Mouse (Mus musculus): ENCODE data around the gene Homez. TPM values are rescaled to one million over a fixed set of nuclear protein-coding genes. Genes with fewer than 3 reads are reported as not detected.

Gene Homez
- polyA plus RNA-seq, 1 experiment, result 1.6 TPM

DNA sequence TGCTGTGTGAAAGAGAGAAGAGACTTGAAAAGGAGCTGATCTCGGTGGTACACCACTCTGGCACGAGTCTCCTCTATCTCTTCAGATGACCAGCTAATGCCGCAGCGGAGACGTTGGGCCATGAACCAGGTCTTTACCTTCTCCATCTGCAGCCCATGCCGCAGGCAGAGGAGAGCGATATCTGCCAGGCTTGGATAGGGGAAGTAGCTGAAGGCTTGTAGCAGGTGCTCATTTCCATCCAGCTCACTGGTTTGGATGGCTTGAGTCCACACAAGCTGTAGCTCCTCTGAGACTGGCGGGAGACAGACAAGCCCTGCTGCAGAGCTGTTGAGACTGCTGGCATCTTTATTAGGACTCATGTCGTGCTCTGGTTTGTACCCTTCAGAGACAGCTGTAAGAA is 12.9 kb downstream of the Homez start:
- TF ChIP-seq FLI1 (IDR thresholded peaks at IDR 0.05; ENCODE audit: low read length) (no peak), GATA1 (IDR thresholded peaks at IDR 0.05; ENCODE audit: borderline replicate concordance, low read length) (no peak)
- Histone ChIP-seq H3K27me3 (replicated peaks) (no peaks in the 10 kb centered on the region), H3K4me3 (replicated peaks) (no peak overlapping the region), H3K4me1 (peaks cover 44% of the 10 kb centered on the region), H3K36me3 (replicated peaks; ENCODE audit: low read length) (peaks cover 34% of the 10 kb centered on the region), H3K9me3 (no peaks in the 10 kb centered on the region)

DNA sequence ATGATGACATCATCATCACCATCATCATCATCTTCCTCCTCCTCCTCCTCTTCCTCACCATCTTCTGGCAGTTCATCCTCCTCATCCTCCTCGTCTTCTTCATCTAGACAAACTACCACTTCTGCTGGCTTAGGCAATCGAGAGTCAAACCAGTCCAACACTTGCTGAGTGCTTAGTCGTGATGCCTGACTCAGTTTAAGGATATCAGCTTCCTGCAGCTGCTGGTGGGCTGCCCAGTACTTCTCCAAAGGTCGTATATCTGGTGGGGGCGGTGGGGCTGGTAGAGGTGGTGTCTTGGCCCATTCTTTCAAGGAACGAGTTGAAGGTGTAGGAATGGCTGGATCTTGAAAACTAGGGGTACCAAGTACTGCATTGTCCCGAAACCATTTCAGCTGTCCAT is 14.1 kb downstream of the Homez start:
- H3K36me3 ChIP-seq (replicated peaks; ENCODE audit: low read length), result peaks cover 34% of the 10 kb centered on the region
- no peak for TF ChIP-seq FLI1 (IDR thresholded peaks at IDR 0.05; ENCODE audit: low read length)
- no peak for TF ChIP-seq GATA1 (IDR thresholded peaks at IDR 0.05; ENCODE audit: borderline replicate concordance, low read length)
- H3K4me1 ChIP-seq, result peaks cover 44% of the 10 kb centered on the region
- H3K4me3 ChIP-seq (replicated peaks), result peak overlapping the region; percentile 54
- no peaks in the 10 kb centered on the region for H3K27me3 ChIP-seq (replicated peaks)
- H3K9me3 ChIP-seq, result no peaks in the 10 kb centered on the region

DNA sequence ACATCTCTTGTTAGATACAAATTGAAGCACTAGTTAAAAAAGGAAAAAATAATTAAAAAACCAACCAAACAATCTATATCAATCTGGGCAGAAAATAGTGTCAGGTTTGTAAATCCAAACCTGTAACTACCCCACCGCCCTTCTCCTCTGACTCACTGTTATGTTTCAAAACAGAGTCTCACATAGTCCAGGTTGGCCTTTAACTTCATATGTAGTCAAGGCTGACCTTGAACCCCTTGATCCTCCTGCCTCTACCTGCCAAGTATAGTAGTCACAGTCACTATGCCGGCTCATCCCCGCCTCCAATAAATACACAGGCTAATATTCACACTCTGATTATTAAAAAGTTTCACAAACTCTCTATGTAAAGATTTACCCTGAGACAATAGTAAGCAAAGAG is 15.0 kb downstream of the Homez start:
- no peaks in the 10 kb centered on the region for H3K9me3 ChIP-seq
- H3K27me3 ChIP-seq (replicated peaks), result no peaks in the 10 kb centered on the region
- H3K36me3 ChIP-seq (replicated peaks; ENCODE audit: low read length), result peaks cover 34% of the 10 kb centered on the region
- H3K4me3 ChIP-seq (replicated peaks), result no peak overlapping the region
- H3K4me1 ChIP-seq, result peaks cover 44% of the 10 kb centered on the region
- TF ChIP-seq GATA1 (IDR thresholded peaks at IDR 0.05; ENCODE audit: borderline replicate concordance, low read length) (no peak), FLI1 (IDR thresholded peaks at IDR 0.05; ENCODE audit: low read length) (no peak)

DNA sequence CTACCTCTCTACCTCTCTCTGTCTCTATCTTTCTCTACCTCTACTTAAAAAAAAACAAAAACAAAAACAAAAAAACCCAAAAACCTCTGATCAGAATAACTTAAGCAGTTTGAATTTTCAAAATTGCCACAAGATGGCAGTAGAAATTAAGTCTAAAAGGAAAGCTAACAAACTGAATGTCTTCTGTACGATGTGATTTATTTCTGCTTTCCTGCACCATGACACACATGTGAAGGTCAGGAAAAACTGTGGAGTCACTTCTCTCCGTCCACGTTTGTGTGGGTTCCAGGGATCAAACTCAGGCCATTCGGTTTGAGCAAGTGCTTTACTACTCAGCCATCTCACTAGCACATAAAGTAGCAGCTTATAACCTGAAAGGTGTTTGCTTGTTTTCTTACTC is 27.3 kb downstream of the Homez start:
- Histone ChIP-seq H3K9me3 (no peaks in the 10 kb centered on the region), H3K27me3 (replicated peaks) (no peaks in the 10 kb centered on the region), H3K4me1 (no peaks in the 10 kb centered on the region), H3K4me3 (replicated peaks) (no peak overlapping the region), H3K36me3 (replicated peaks; ENCODE audit: low read length) (no peaks in the 10 kb centered on the region)
- TF ChIP-seq GATA1 (IDR thresholded peaks at IDR 0.05; ENCODE audit: borderline replicate concordance, low read length), result no peak
- TF ChIP-seq FLI1 (IDR thresholded peaks at IDR 0.05; ENCODE audit: low read length), result no peak

DNA sequence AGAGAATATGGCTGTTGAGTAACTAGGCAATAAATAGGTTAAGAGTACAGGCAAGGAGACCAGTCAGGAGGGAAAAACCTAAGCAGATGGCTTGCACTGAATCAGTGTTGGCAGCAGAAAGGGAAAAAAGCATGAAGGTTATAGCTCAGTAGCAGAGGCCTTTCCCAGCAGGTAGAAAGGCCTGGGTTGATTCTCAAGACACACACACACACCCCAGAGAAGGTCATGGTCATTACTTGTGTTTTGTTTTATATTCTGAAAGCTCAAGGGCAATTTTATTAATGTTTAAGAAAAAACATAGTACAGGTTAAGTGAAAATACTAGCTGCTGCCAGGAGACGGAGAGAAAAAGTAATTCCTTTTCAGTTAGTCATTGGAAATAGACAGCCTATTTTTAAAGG is 47.0 kb downstream of the Homez start:
- no peaks in the 10 kb centered on the region for H3K9me3 ChIP-seq
- H3K27me3 ChIP-seq (replicated peaks), result peaks cover 2% of the 10 kb centered on the region
- H3K36me3 ChIP-seq (replicated peaks; ENCODE audit: low read length), result no peaks in the 10 kb centered on the region
- TF ChIP-seq GATA1 (IDR thresholded peaks at IDR 0.05; ENCODE audit: borderline replicate concordance, low read length) (no peak), FLI1 (IDR thresholded peaks at IDR 0.05; ENCODE audit: low read length) (no peak)
- H3K4me3 ChIP-seq (replicated peaks), result no peak overlapping the region
- no peaks in the 10 kb centered on the region for H3K4me1 ChIP-seq

DNA sequence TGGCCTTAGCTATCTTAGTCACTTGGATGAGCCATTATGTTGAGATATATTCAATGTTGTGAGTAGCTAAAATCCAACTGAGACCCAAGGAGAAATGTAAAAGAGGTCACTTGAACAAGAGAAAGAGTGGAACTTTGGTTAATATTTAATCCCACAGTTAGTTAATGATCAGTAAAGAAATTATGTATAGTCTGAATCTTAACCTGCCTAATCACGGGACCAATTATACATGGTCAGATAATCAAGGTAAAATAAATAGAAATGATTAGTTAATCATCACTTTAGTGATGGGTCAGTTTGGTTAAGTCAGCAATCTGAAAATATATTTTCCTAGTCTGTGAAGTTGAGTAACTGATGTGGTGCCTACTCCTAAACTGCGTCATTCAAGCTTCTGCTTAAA is 48.5 kb downstream of the Homez start:
- Histone ChIP-seq H3K4me3 (replicated peaks) (no peak overlapping the region), H3K27me3 (replicated peaks) (peaks cover 2% of the 10 kb centered on the region), H3K9me3 (no peaks in the 10 kb centered on the region), H3K36me3 (replicated peaks; ENCODE audit: low read length) (no peaks in the 10 kb centered on the region), H3K4me1 (no peaks in the 10 kb centered on the region)
- no peak for TF ChIP-seq GATA1 (IDR thresholded peaks at IDR 0.05; ENCODE audit: borderline replicate concordance, low read length)
- TF ChIP-seq FLI1 (IDR thresholded peaks at IDR 0.05; ENCODE audit: low read length), result no peak

DNA sequence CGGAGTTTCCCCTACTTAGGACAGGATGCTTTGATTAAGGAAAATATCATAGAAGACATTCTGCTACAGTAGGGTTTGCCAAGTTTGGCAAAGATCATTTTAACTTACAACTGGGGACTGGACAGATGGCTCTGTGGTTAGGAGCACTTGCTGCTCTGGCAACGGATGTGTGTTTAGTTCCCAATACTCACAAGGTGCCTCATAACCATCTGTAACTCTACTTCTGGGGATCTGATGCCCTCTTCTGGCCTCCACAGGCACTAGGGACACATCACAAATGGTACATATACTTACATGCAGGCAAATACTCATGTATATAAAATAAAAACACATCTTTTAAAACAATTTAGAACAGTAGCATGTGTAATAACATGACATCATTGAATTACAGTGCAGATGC is 53.0 kb downstream of the Homez start:
- TF ChIP-seq FLI1 (IDR thresholded peaks at IDR 0.05; ENCODE audit: low read length) (no peak), GATA1 (IDR thresholded peaks at IDR 0.05; ENCODE audit: borderline replicate concordance, low read length) (no peak)
- Histone ChIP-seq H3K36me3 (replicated peaks; ENCODE audit: low read length) (no peaks in the 10 kb centered on the region), H3K27me3 (replicated peaks) (peaks cover 5% of the 10 kb centered on the region), H3K4me3 (replicated peaks) (no peak overlapping the region), H3K4me1 (no peaks in the 10 kb centered on the region), H3K9me3 (no peaks in the 10 kb centered on the region)

DNA sequence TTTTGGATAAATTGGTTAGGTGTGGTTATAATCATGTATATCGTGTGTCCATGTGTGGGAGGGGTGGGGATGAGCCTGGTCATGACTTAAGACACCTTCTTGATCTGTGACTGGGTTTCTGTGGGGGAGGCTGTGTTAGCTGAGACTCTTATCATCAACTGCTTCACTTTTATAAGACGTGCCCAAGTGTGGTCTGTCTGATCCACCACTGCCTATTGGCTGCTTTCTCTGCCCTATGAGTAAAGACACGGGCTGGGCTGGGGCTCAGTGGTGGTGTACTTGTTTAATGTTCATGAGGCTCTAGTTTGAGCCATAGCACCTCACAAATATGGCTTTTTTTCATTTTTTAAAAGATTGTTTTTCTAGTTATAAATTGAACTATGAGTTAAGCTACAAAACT is 55.0 kb downstream of the Homez start:
- H3K4me3 ChIP-seq (replicated peaks), result no peak overlapping the region
- no peaks in the 10 kb centered on the region for H3K4me1 ChIP-seq
- H3K9me3 ChIP-seq, result no peaks in the 10 kb centered on the region
- peaks cover 4% of the 10 kb centered on the region for H3K27me3 ChIP-seq (replicated peaks)
- H3K36me3 ChIP-seq (replicated peaks; ENCODE audit: low read length), result no peaks in the 10 kb centered on the region
- TF ChIP-seq FLI1 (IDR thresholded peaks at IDR 0.05; ENCODE audit: low read length) (no peak), GATA1 (IDR thresholded peaks at IDR 0.05; ENCODE audit: borderline replicate concordance, low read length) (no peak)

DNA sequence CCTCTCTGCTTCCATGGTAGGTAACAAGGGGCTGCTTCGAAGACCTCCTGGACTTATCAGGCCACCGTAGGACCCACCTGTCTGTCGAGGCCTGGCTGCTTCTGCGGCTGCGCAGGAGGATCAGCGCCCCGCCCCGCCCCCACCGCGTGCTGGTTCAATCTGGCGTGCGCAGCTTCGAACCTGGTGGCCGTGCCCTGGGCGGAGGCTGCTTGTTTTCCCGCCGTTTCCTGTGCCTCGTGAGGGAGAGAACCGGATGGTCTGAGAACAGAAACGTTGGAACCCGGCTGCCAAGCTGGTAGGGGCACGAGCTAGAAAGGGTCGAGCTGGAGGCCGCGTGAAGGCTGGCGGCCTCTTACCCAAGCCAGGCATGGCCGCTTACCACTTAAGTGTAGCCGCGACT is 56.8 kb downstream of the Homez start, which contains the start of gene Rnf212b:
Gene Rnf212b, plus strand, starts transcription at position 151 of the 400 bp plus-strand sequence.
- H3K4me3 ChIP-seq (replicated peaks), result no peak within 1 kb of the TSS
- peaks cover 5% of the 10 kb centered on the region for H3K27me3 ChIP-seq (replicated peaks)
- H3K36me3 ChIP-seq (replicated peaks; ENCODE audit: low read length), result no peaks in the 10 kb centered on the region
- 0 out of 2 replicates have a peak, but pooled peaks cover 3% of the 10 kb centered on the region for H3K4me1 ChIP-seq
- TF ChIP-seq GATA1 (IDR thresholded peaks at IDR 0.05; ENCODE audit: borderline replicate concordance, low read length) (no peak), FLI1 (IDR thresholded peaks at IDR 0.05; ENCODE audit: low read length) (no peak)
- H3K9me3 ChIP-seq, result no peaks in the 10 kb centered on the region

DNA sequence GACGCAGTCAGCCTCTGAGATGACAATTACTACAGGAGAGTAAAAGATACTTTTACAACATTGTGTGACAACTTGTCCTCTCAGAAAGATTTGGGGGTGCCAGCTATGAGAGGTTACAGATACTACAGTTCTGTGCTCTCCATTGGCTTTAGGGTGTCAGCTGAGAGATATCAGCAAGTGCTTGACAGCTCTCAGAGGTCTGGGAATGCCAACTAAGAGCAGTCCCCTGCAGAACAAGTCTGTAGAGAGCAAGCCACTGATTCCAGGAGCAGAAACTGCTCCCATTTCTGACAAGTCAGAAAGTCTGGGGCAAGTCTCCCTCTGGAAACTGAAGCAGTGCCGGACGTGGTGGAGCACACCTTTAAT is 61.1 kb downstream of the Homez start:
- Histone ChIP-seq H3K27me3 (replicated peaks) (peaks cover 6% of the 10 kb centered on the region), H3K9me3 (no peaks in the 10 kb centered on the region), H3K4me3 (replicated peaks) (no peak overlapping the region), H3K36me3 (replicated peaks; ENCODE audit: low read length) (no peaks in the 10 kb centered on the region), H3K4me1 (peaks cover 7% of the 10 kb centered on the region; the same call in 1 of the 2 replicates)
- TF ChIP-seq FLI1 (IDR thresholded peaks at IDR 0.05; ENCODE audit: low read length) (no peak), GATA1 (IDR thresholded peaks at IDR 0.05; ENCODE audit: borderline replicate concordance, low read length) (no peak)
